ENCODE assay signal across 19 mouse cellular contexts in the genomic region with DNA sequence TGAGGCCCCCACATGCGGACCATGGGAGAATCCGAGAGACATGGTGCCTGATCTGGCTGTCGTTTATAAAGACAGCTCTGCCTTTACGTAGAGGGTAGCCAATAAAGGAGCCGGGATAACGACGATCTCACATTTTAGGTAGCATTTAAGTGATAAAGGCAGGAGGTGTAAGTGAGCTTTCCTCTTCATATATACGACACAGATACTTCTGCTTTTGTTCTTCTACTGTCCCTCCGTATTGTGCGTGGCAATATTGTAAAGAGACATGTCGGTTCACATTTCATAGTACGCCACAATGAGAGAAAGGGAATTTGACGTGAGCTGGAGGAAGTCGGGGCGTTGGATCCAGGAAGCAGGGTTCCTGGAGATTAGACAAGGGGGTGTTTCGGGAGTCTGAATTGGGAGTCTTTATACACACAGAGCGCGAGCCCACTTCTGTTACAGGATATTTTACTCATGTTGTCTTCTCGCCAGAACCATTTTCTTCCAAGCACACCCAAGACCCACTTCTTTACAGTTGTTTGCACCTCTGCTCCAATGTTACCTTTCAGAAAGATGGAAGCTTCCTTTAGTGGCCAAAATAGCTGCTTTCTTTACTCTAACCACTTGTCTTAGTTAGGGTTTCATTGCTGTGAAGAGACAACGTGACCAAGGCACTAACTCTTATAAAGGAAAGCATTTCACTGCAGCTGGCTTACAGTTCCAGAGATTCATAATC. TPM values are rescaled to one million over a fixed set of nuclear protein-coding genes. Genes with fewer than 3 reads are reported as not detected.
DNase-seq lines count a peak whose midpoint lies in the region; ATAC-seq and TF ChIP-seq lines count a peak whose summit lies in the region.
"Had no signal": no experiment of that assay in that cellular context is flagged by ENCODE, and none has a peak within 500 bp of the region (broad histone marks: within the 10 kb centered on the region; RNA-seq: fewer than 3 reads in every experiment).

No protein-coding gene starts in this region.

- H3K4me3 ChIP-seq in heart, embryonic 12.5 days = no peak overlapping the region
- H3K4me3 ChIP-seq in liver, embryonic 14.5 days (ENCODE audit: insufficient read depth in 1 of 2, low read depth in 2 of 2, low read length in 2 of 2) = no peak overlapping the region
- H3K4me3 ChIP-seq: gastrocnemius, adult 2 months; heart, embryonic 10.5 days; hindbrain, embryonic 15.5 days; left cerebral cortex, adult 2 months; limb, embryonic 10.5 days; midbrain, embryonic 15.5 days had no signal

- intact Hi-C loops in heart, postnatal 36 days (cut with DNase I) = no loop called here

- H3K4me2 ChIP-seq in heart, embryonic 12.5 days = peak overlapping the region; percentile 15; the same call in 1 of the 2 replicates
- H3K4me2 ChIP-seq in liver, embryonic 14.5 days (ENCODE audit: low read depth) = peak overlapping the region; percentile 33
- H3K4me2 ChIP-seq: hindbrain, embryonic 15.5 days; midbrain, embryonic 15.5 days had no signal

- H3K9me3 ChIP-seq in heart, embryonic 12.5 days (replicated peaks) = no peaks in the 10 kb centered on the region
- H3K9me3 ChIP-seq in liver, embryonic 14.5 days (ENCODE audit: control insufficient read depth, low read length) = no peaks in the 10 kb centered on the region
- H3K9me3 ChIP-seq: heart, embryonic 10.5 days; hindbrain, embryonic 15.5 days; limb, embryonic 10.5 days; midbrain, embryonic 15.5 days had no signal

- no peak overlapping the region for H3K9ac ChIP-seq in heart, embryonic 12.5 days
- H3K9ac ChIP-seq in liver, embryonic 14.5 days (replicated peaks) = no peak overlapping the region
- H3K9ac ChIP-seq: hindbrain, embryonic 15.5 days; midbrain, embryonic 15.5 days had no signal

- no peak for TF ChIP-seq EP300 in liver, embryonic 14.5 days (IDR thresholded peaks at IDR 0.05; ENCODE audit: low read depth)

- H3K36me3 ChIP-seq in heart, embryonic 12.5 days = no peaks in the 10 kb centered on the region
- no peaks in the 10 kb centered on the region for H3K36me3 ChIP-seq in liver, embryonic 14.5 days (replicated peaks; ENCODE audit: control insufficient read depth, insufficient read depth, low read depth)
- H3K36me3 ChIP-seq: heart, embryonic 10.5 days; hindbrain, embryonic 15.5 days; limb, embryonic 10.5 days; midbrain, embryonic 15.5 days had no signal

- H3K27ac ChIP-seq in heart, embryonic 12.5 days (ENCODE audit: poor library complexity, severe bottlenecking) = no peak overlapping the region
- H3K27ac ChIP-seq in liver, embryonic 14.5 days = no peak overlapping the region
- H3K27ac ChIP-seq: gastrocnemius, adult 2 months; heart, embryonic 10.5 days; hindbrain, embryonic 15.5 days; kidney, postnatal 0 days; left cerebral cortex, adult 2 months; limb, embryonic 10.5 days; midbrain, embryonic 15.5 days had no signal

- H3K4me1 ChIP-seq in heart, embryonic 12.5 days (replicated peaks) = no peaks in the 10 kb centered on the region
- H3K4me1 ChIP-seq in liver, embryonic 14.5 days (replicated peaks; ENCODE audit: control insufficient read depth in 2 of 2, insufficient read depth in 2 of 2, low read length in 1 of 2) = peaks cover 0 to under 1% of the 10 kb centered on the region in 2 experiments; a peak in 2 of 4 replicates
- H3K4me1 ChIP-seq: heart, embryonic 10.5 days; hindbrain, embryonic 15.5 days; limb, embryonic 10.5 days; midbrain, embryonic 15.5 days had no signal

- TF ChIP-seq CTCF in liver, embryonic 14.5 days (IDR thresholded peaks at IDR 0.05; ENCODE audit: low read depth) = no peak

- ATAC-seq in heart, embryonic 12.5 days (ENCODE audit: insufficient number of reproducible peaks, low FRiP score) = no peak
- no peak for ATAC-seq in liver, embryonic 14.5 days (ENCODE audit: insufficient read depth)
- ATAC-seq: intestine, embryonic 16.5 days; midbrain, embryonic 15.5 days had no signal

- no peak for DNase-seq in heart, postnatal 36 days
- peak; percentile 19 for DNase-seq in thymus, postnatal 25 days
- DNase-seq in thymus, postnatal 14 days = no peak
- no peak for DNase-seq in liver, embryonic 14.5 days (ENCODE audit: low read depth in 3 of 3, low spot score in 3 of 3)
- no peak for DNase-seq in layer of hippocampus, adult 8-10 months (ENCODE audit: low spot score in 2 of 2)
- no peak for DNase-seq in kidney, postnatal 25 days
- DNase-seq: adrenal gland, postnatal 25 days; cerebellum, adult 18-20 months; gastrocnemius, adult 2 months; lung, adult 18-20 months; lung, postnatal 4 days had no signal

- WGBS in heart, embryonic 12.5 days = 63% methylated on average over 20 of the region's 20 CpGs
- 25% methylated on average over 20 of the region's 20 CpGs for WGBS in liver, embryonic 14.5 days (ENCODE audit: insufficient replicate concordance)

- no peaks in the 10 kb centered on the region for H3K27me3 ChIP-seq in heart, embryonic 12.5 days (replicated peaks)
- H3K27me3 ChIP-seq in liver, embryonic 14.5 days (ENCODE audit: control insufficient read depth, insufficient read depth, low read length) = no peaks in the 10 kb centered on the region
- H3K27me3 ChIP-seq: hindbrain, embryonic 15.5 days; midbrain, embryonic 15.5 days had no signal

RNA-seq across cellular contexts. Expression of gene Scyl2, which starts 9.3 kb away (rescaled TPM):
- 7.1 TPM in 2 replicates for polyA plus RNA-seq in heart, embryonic 12.5 days (2016; fragmentation: Nextera tagmentation; extraction: Ambion mirVana)
- 10 to 100 TPM; 15.8 to 16.6 TPM for total RNA-seq in heart, postnatal 36 days (2021)
- polyA plus RNA-seq in liver, embryonic 14.5 days (2012; rRNA removed) = 8.6 and 10.2 TPM in 2 replicates
- polyA plus RNA-seq in liver, embryonic 14.5 days (2014; fragmentation: Nextera tagmentation; extraction: Ambion mirVana) = 6.8 and 6.9 TPM in 2 replicates
- 10 to 100 TPM; 25.9 to 31.8 (median 29.6) TPM for total RNA-seq in layer of hippocampus, adult 8-10 months (2022)

RNA-seq across cellular contexts. Expression of gene Actr6, which starts 36.7 kb away (rescaled TPM):
- polyA plus RNA-seq in heart, embryonic 12.5 days (2016; fragmentation: Nextera tagmentation; extraction: Ambion mirVana) = 27.4 and 27.7 TPM in 2 replicates
- 10 to 100 TPM; 10.7 to 12.9 TPM for total RNA-seq in heart, postnatal 36 days (2021)
- 3.1 and 6.3 TPM in 2 replicates for polyA plus RNA-seq in liver, embryonic 14.5 days (2012; rRNA removed)
- 17.1 and 19.2 TPM in 2 replicates for polyA plus RNA-seq in liver, embryonic 14.5 days (2014; fragmentation: Nextera tagmentation; extraction: Ambion mirVana)
- total RNA-seq in layer of hippocampus, adult 8-10 months (2022) = 10 to 100 TPM; 23.8 to 31.5 (median 25.8) TPM

RNA-seq across cellular contexts. Expression of gene Uhrf1bp1l, which starts 49.4 kb away (rescaled TPM):
- 21.9 and 25.3 TPM in 2 replicates for polyA plus RNA-seq in heart, embryonic 12.5 days (2016; fragmentation: Nextera tagmentation; extraction: Ambion mirVana)
- total RNA-seq in heart, postnatal 36 days (2021) = 10 to 100 TPM; 23.5 to 25.4 TPM
- 5.7 and 9.6 TPM in 2 replicates for polyA plus RNA-seq in liver, embryonic 14.5 days (2012; rRNA removed)
- polyA plus RNA-seq in liver, embryonic 14.5 days (2014; fragmentation: Nextera tagmentation; extraction: Ambion mirVana) = 9.4 and 9.6 TPM in 2 replicates
- 10 to 100 TPM; 72.3 to 83.6 (median 75.0) TPM for total RNA-seq in layer of hippocampus, adult 8-10 months (2022)
